Mouse (Mus musculus) erythroblast, embryonic 14.5 days (primary cell): ENCODE results near the gene Mindy3. TPM values are rescaled to one million over a fixed set of nuclear protein-coding genes. Genes with fewer than 3 reads are reported as not detected.

Experiments
- H3K27me3 ChIP-seq: 2 replicates; pipeline ENCODE4 v1.6.1; 2012; ENCODE audit warnings: inconsistent platforms; ENCODE audit not compliant: control insufficient read depth
- H3K36me3 ChIP-seq: 2 replicates; pipeline ENCODE4 v1.6.1; 2012; ENCODE audit warnings: mild to moderate bottlenecking, inconsistent platforms; ENCODE audit not compliant: control insufficient read depth
- H3K4me1 ChIP-seq: 2 replicates; pipeline ENCODE4 v1.6.1; 2012; ENCODE audit warnings: inconsistent platforms; ENCODE audit not compliant: control insufficient read depth
- H3K4me3 ChIP-seq: replicated peaks from 2 replicates; pipeline ENCODE3; 2012; ENCODE audit warnings: moderate library complexity, mild to moderate bottlenecking, inconsistent platforms
- H3K9me3 ChIP-seq: 2 replicates; pipeline ENCODE4 v1.6.1; 2012; ENCODE audit warnings: low read length, inconsistent platforms, mixed read lengths; ENCODE audit not compliant: control insufficient read depth
- GATA1 ChIP-seq: IDR thresholded peaks from 2 replicates; pipeline ENCODE4 v1.6.1; 2012; ENCODE audit warnings: low read length, inconsistent platforms, mixed read lengths
- TAL1 ChIP-seq: IDR thresholded peaks from 3 replicates; pipeline ENCODE4 v1.6.1; 2012; ENCODE audit warnings: low read length, inconsistent platforms, mixed read lengths
- polyA plus RNA-seq: library from polyadenylated mRNA; stranded (reverse); fragments of >175 nt; gene quantifications from 2 replicates; pipeline ENCODE4 v1.2.3, GENCODE M21; 2012

The Mindy3 gene
- polyA plus RNA-seq, 1 experiment = 5.4 TPM

DNA sequence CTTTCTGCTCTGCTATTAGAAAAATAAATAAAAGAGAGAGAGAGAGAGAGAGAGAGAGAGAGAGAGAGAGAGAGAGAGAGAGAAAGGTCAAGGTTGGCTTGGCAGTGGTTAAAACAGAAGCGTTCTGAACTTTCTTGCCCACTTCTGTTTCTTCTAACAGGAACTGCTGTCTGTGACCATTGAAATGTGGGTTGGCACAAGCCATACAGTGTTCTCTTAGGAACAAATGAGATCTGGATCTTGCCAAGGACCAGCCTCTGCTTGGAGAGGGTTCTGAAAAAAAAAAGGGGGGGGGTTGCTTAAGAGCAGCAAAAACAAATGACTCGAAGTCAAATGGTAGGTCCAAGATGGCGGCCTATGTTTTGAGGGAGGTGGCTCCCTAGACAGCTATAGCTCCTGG, 100.6 kb downstream of the Mindy3 start:
- Histone ChIP-seq H3K4me3 (no peak overlapping the region), H3K9me3 (no peaks in the 10 kb centered on the region), H3K4me1 (no peaks in the 10 kb centered on the region; the same call in 1 of the 2 replicates), H3K27me3 (no peaks in the 10 kb centered on the region), H3K36me3 (no peaks in the 10 kb centered on the region)
- TF ChIP-seq TAL1 (no peak), GATA1 (no peak)

DNA sequence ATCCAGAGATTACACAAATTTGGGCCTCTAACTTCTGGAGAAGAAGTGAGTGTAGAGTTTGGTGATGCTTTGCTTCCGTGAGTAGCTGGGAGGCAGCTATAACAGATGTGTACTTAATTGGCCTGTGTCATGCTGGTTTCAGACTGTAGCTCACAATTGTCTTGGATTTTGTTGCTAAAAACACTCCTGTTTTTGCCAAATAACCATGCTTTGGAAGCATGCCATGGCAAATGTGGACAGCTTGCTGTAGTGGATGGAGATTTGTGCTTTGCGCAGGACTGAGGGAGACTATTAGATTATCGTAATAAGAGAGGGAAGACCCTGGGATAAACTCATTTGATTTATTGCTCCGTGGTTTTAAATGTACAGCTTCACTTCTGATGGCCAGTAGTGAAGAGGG, 101.2 kb downstream of the Mindy3 start:
- TF ChIP-seq TAL1 = no peak
- no peak for TF ChIP-seq GATA1
- H3K27me3 ChIP-seq = no peaks in the 10 kb centered on the region
- H3K9me3 ChIP-seq = no peaks in the 10 kb centered on the region

DNA sequence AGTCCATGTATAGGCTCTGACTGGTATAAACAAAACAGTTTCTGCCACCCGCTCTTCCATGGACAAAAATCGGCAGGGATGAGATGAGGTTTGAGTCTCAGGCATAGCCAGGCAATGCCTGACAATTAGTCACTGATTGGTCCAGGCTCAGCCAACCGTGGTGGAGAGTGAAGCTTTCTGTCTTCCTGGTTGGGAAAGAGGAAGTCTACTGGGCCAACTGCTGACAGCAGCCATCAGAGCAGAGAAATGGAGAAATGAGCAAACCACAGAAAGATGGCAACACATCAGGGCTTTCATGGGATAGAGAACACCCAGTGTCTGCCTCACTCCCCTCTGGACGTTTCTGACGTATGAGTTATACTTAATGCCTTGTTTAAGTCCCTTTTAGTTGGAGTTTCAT, 101.9 kb downstream of the Mindy3 start:
- TF ChIP-seq TAL1 = no peak
- TF ChIP-seq GATA1 = no peak
- H3K36me3 ChIP-seq = no peaks in the 10 kb centered on the region

More for the DNA sequence above, 101.2 kb downstream of the Mindy3 start:
- Histone ChIP-seq H3K4me3 (no peak overlapping the region), H3K4me1 (no peaks in the 10 kb centered on the region; the same call in 1 of the 2 replicates), H3K36me3 (no peaks in the 10 kb centered on the region)

DNA sequence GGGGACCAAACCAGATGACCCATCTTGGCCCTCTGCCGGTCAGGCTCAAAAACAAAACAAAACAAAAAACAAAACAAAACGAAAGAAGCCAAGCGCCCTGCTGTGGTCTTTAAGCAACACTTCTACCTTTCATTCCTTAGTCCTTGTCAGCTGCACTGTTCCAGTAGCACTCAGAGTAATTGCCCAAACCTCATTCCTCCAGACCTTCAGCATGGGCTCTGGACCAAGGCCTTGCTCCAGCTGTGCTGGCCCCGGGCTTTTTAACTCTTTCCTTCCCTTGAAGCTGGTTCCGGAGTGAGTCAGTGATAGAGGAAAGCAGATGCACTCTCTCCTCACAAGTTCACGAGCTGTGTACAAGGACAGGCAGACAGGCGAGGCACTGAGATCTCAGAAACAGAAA, 102.9 kb downstream of the Mindy3 start:
- no peaks in the 10 kb centered on the region for H3K9me3 ChIP-seq
- H3K4me3 ChIP-seq = no peak overlapping the region
- H3K36me3 ChIP-seq = no peaks in the 10 kb centered on the region
- TF ChIP-seq GATA1 = no peak
- TF ChIP-seq TAL1 = no peak
- H3K27me3 ChIP-seq = no peaks in the 10 kb centered on the region
- no peaks in the 10 kb centered on the region; the same call in 1 of the 2 replicates for H3K4me1 ChIP-seq

More for the DNA sequence above, 101.9 kb downstream of the Mindy3 start:
- Histone ChIP-seq H3K4me3 (no peak overlapping the region), H3K4me1 (no peaks in the 10 kb centered on the region; the same call in 1 of the 2 replicates), H3K9me3 (no peaks in the 10 kb centered on the region), H3K27me3 (no peaks in the 10 kb centered on the region)

DNA sequence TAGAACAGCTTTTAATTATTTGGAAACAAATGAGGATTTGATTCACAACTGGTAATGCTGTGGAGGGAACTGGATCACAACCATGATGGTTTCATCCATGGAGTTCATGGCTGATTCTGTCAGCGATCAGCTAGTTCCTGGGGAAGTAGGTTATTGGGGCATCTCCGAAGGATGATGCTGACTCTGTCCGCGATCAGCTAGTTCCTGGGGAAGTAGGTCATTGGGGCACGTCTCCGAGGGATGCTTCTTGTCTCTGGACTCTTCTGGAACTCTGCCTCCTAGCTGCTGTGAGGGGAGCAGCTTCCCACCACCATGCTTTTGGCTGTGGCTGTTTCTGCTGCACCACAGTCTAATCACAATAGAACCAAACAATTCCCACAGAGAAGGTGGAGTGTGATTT, 105.2 kb downstream of the Mindy3 start:
- H3K36me3 ChIP-seq = no peaks in the 10 kb centered on the region
- H3K27me3 ChIP-seq = no peaks in the 10 kb centered on the region
- TF ChIP-seq GATA1 = no peak
- TF ChIP-seq TAL1 = no peak
- no peaks in the 10 kb centered on the region for H3K9me3 ChIP-seq
- H3K4me3 ChIP-seq = no peak overlapping the region
- no peaks in the 10 kb centered on the region; the same call in 1 of the 2 replicates for H3K4me1 ChIP-seq

DNA sequence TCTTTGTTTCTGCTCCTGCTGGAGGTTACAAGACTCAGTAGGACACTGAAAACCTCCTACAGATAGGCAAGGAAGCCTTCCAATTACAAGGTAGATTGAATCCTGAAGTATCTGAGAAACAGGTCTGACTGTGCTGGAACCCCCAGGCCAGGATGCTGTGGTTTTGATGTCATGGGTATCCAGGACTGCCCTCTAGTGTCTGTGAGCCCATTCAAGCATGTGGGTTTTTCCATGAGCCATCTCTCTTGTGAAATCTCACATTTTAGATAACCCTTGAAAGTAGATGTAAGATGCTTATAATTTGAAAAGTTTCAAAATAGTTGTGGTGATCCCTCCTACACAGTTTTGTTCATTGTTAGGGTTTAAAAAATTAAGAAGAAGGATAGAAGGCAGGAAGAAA, 110.8 kb downstream of the Mindy3 start:
- Histone ChIP-seq H3K36me3 (no peaks in the 10 kb centered on the region), H3K4me1 (no peaks in the 10 kb centered on the region), H3K9me3 (no peaks in the 10 kb centered on the region), H3K4me3 (no peak overlapping the region), H3K27me3 (peaks cover 10% of the 10 kb centered on the region)
- no peak for TF ChIP-seq GATA1
- no peak for TF ChIP-seq TAL1

DNA sequence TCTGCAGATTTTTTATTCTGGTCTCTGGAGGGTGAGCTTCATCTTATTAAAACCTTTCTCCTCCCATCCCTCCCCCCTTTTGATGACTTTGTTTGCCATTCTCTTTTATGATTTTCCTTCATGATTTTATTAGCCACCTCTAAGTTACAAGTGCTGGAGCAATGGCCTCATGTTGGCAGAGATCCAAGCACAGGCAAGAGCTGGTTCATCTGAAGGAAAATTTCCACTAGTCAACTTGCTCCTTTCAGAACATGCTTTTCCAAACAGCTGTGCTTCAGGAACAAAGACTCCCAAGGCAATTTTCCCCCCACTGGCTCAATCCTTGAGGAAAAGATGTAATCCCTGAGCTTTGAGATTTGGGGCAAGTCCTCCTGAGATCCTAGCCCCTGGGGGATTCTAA, 112.0 kb downstream of the Mindy3 start:
- H3K27me3 ChIP-seq = peaks cover 20% of the 10 kb centered on the region

DNA sequence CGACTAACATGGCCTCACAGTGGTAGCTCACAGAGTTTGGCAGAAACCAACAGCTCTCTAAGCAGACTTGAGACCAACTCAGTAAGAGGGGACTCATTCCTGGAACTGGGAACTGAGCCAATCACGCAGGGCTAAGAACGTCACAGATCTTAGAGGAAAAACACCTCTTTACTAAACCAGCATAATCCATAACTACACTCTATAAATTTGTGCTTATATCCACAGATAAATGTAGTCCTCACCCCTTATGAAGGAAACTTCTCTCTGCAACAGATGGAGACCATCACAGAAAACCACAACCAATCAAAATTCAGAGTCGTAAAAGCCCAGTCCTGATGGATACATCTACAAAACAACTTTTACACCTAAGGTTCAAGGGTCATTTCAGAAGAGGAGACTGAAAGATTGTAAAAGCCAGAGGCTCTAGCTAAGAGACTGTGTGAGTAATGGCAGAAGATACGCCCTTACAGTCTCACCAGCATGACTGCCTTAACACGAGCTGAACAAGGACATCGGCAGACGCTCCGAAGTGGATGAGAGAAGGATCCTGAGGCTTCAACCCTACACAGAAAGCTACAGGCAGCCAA, 114.1 kb downstream of the Mindy3 start:
- H3K4me1 ChIP-seq = peaks cover 7% of the 10 kb centered on the region
- TF ChIP-seq GATA1 = no peak
- no peak for TF ChIP-seq TAL1
- no peak overlapping the region for H3K4me3 ChIP-seq
- no peaks in the 10 kb centered on the region for H3K9me3 ChIP-seq
- peaks cover 42% of the 10 kb centered on the region for H3K27me3 ChIP-seq
- no peaks in the 10 kb centered on the region for H3K36me3 ChIP-seq

More for the DNA sequence above, 112.0 kb downstream of the Mindy3 start:
- H3K4me1 ChIP-seq = no peaks in the 10 kb centered on the region
- no peak overlapping the region for H3K4me3 ChIP-seq
- no peak for TF ChIP-seq GATA1
- TF ChIP-seq TAL1 = no peak
- no peaks in the 10 kb centered on the region for H3K36me3 ChIP-seq
- H3K9me3 ChIP-seq = no peaks in the 10 kb centered on the region

DNA sequence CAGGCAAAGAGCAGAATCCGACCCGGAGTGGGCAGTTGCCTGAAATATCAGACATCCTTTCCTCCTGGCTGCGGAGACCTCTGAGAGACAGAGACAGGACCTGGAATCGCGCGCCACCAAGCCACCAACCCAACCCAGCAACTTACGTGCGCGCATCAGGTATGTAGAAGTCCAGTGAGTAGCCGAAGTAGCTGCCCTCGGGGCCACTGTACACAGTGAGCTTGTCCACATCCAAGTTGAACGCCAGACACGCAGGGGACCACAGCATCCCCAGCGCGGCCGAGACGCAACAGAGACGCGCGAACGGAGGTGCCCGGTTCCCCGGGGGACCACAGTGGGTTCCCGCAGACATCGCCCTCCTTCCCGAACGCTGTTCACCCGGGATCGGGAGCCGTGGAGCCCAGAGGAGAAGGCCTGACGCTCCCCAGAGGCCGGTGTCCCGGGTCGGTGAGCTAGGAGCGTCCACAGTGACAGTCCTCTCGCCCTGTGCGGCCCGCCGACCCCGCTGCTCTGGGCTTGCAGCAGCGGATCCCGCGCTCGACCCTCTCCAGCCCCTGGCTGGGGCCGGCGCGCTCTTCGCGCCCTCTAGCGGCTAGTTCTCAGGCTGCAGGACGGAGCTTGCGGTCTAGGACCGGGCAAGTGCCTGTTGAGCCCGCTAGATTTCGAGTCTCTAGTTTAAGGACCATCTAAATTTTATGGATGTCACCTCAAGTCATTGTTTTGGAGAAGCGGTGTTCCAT, 117.7 kb downstream of the Mindy3 start, which contains the start of gene Itga8:
Gene Itga8, minus strand, starts transcription at position 492 of the 740 bp plus-strand sequence.
- Histone ChIP-seq H3K36me3 (no peaks in the 10 kb centered on the region), H3K27me3 (peaks cover 51% of the 10 kb centered on the region), H3K4me1 (peaks cover 7% of the 10 kb centered on the region), H3K4me3 (peak within 1 kb of the TSS; percentile 55), H3K9me3 (no peaks in the 10 kb centered on the region)
- TF ChIP-seq GATA1 (no peak), TAL1 (no peak)
